Mouse (Mus musculus) lung, postnatal 0 days (tissue): ENCODE measurements at regions not wholly inside any gene's neighbourhood (a gene's known extent, or its start where the extent isn't known, plus 50 kb on each side); places are given as distances from the start of the nearest gene placed in this dataset.

ENCODE experiments used
- ATAC-seq: fragments of 200-750 bp; cut with Nextera tagmentation; 2 replicates; pipeline ENCODE4 v1.8.0; 2017; ENCODE audit warnings: moderate library complexity
- DNase-seq: peaks from one replicate; pipeline ENCODE4 v3.0.0-alpha.2; 2016; ENCODE audit warnings: low spot score
- H3K27ac ChIP-seq: fragments of 300-500 bp; sonication (generic); 2 replicates; pipeline ENCODE4 v1.5.1; 2014; ENCODE audit warnings: antibody characterized with exemption, mild to moderate bottlenecking, low read length, mixed read lengths
- H3K27me3 ChIP-seq: fragments of 300-500 bp; sonication (generic); replicated peaks from 2 replicates; pipeline ENCODE4 v1.6.1; 2014; ENCODE audit warnings: low read length, mixed read lengths; ENCODE audit not compliant: insufficient read depth
- H3K36me3 ChIP-seq: fragments of 300-500 bp; sonication (generic); 2 replicates; pipeline ENCODE4 v1.6.1; 2014; ENCODE audit warnings: low read length, mixed read lengths; ENCODE audit not compliant: insufficient read depth
- H3K4me1 ChIP-seq: fragments of 300-500 bp; sonication (generic); 2 replicates; pipeline ENCODE4 v1.6.1; 2014; ENCODE audit warnings: antibody characterized with exemption, low read depth, low read length, mixed read lengths; ENCODE audit not compliant: insufficient read depth
- H3K4me2 ChIP-seq: fragments of 300-500 bp; sonication (generic); replicated peaks from 2 replicates; pipeline ENCODE4 v1.6.1; 2014; ENCODE audit warnings: low read depth, mild to moderate bottlenecking, low read length, moderate library complexity, mixed read lengths
- H3K4me3 ChIP-seq: fragments of 300-500 bp; sonication (generic); 2 replicates; pipeline ENCODE4 v1.5.1; 2014; ENCODE audit warnings: low read depth, low read length
- H3K9ac ChIP-seq: fragments of 300-500 bp; sonication (generic); replicated peaks from 2 replicates; pipeline ENCODE4 v1.6.1; 2014; ENCODE audit warnings: low read depth, mild to moderate bottlenecking
- H3K9me3 ChIP-seq: fragments of 300-500 bp; sonication (generic); 2 replicates; pipeline ENCODE4 v1.6.1; 2016; ENCODE audit warnings: low read length, mixed read lengths
- CTCF ChIP-seq: IDR thresholded peaks from 2 replicates; pipeline ENCODE4 v1.5.1; 2016; ENCODE audit warnings: antibody characterized with exemption, mild to moderate bottlenecking
- EP300 ChIP-seq: IDR thresholded peaks from 2 replicates; pipeline ENCODE4 v1.6.1; 2016; ENCODE audit warnings: antibody characterized with exemption, mild to moderate bottlenecking, control low read depth
- WGBS: fragments of 180-500 bp; shearing (Covaris S2); extraction: QIAGEN DNeasy Blood & Tissue Kit; methylation state at CpG from one replicate; pipeline ENCODE4 v1.1.7; 2014; 5-methylcytosine and 5-hydroxymethylcytosine counted together

- no peak overlapping the region for H3K4me3 ChIP-seq
- ATAC-seq (no peak), DNase-seq (no peak)
- no peaks in the 10 kb centered on the region for H3K27me3 ChIP-seq
- H3K36me3 ChIP-seq, result no peaks in the 10 kb centered on the region
- no peak for TF ChIP-seq EP300
- no peak for TF ChIP-seq CTCF
- H3K9ac ChIP-seq, result no peak overlapping the region
- H3K4me1 ChIP-seq, result no peaks in the 10 kb centered on the region; the same call in 1 of the 2 replicates
- no peak overlapping the region for H3K27ac ChIP-seq
- no peak overlapping the region for H3K4me2 ChIP-seq
- WGBS, result 44% methylated on average over 8 of the region's 8 CpGs
- H3K9me3 ChIP-seq, result no peaks in the 10 kb centered on the region
These were observed 341.2 kb upstream of the Nrp1 start for GRCm38 (mm10) chr8:128017171-128017570.

DNA sequence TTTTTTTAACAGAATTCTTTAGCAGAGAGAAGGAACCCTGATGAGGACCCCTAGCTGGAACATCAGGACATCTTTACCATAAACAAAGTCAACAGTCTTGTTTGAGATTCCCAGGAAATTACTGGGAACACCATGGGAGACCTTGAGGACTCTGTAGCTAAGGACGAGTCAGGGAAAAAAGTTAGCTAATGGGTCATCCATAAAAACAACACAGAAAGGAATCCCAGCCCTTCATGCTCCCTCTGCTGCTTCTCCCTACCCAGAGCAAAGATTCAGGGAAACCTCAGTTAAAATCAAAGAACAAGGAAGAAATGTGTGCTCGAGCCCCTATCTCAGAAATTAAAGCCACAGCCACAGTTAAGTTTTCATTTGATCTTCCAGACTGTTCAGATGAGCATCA is 334.7 kb upstream of the Nrp1 start:
- no peak overlapping the region for H3K4me3 ChIP-seq
- no peak for TF ChIP-seq CTCF
- no peak for ATAC-seq
- no peaks in the 10 kb centered on the region for H3K27me3 ChIP-seq
- H3K36me3 ChIP-seq, result no peaks in the 10 kb centered on the region
- no peak overlapping the region for H3K4me2 ChIP-seq
- no peak overlapping the region for H3K9ac ChIP-seq
- DNase-seq, result no peak
- H3K27ac ChIP-seq, result no peak overlapping the region
- WGBS, result 57% methylated on average over 2 of the region's 2 CpGs
- H3K4me1 ChIP-seq, result peaks cover 10% of the 10 kb centered on the region; the same call in 1 of the 2 replicates
- H3K9me3 ChIP-seq, result no peaks in the 10 kb centered on the region

- DNase-seq, result peak; percentile 79
- Histone ChIP-seq H3K4me2 (no peak overlapping the region), H3K27ac (peak overlapping the region; percentile 72)
These were observed 333.6 kb upstream of the Nrp1 start for GRCm38 (mm10) chr8:128024774-128025222.

DNA sequence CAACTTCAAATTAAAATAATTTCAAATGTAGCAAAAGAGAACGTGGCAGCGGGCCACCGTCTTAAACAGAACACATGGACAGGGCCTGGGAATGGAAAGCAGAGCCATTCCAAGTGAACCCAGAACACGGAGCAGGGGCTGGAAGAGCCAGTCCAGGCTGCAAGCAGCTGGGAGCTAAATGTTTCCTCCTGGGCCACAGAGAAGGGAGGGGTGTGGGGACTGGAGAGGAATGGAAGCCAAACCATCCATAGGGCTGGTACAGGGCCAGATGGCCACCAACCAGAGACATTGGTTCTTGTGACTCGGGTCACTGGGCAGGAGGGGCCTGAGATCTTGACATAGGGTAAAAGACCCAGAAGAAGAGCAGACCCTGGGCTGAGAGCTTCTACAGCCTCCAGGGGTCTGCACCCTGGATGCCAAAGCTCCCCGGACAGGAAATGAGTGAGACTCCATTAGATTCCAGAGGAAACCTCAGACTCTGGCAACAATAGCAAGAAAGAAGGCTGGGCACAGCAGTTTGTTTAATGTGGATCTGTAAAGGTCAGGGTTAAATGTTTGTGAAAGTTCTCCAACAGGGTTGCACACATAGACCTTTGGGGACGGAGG is 333.1 kb upstream of the Nrp1 start:
- Histone ChIP-seq H3K36me3 (no peaks in the 10 kb centered on the region), H3K27ac (peak overlapping the region; percentile 72), H3K4me2 (no peak overlapping the region), H3K9me3 (no peaks in the 10 kb centered on the region), H3K4me1 (peaks cover 10% of the 10 kb centered on the region; the same call in 1 of the 2 replicates), H3K27me3 (no peaks in the 10 kb centered on the region), H3K9ac (no peak overlapping the region), H3K4me3 (no peak overlapping the region)
- DNase-seq, result peak; percentile 90
- ATAC-seq, result peak; percentile 91
- TF ChIP-seq EP300, result 0 out of 2 replicates have a peak, but pooled peaks have one; percentile 11
- no peak for TF ChIP-seq CTCF
- 17% methylated on average over 7 of the region's 7 CpGs for WGBS

More at GRCm38 (mm10) chr8:128024774-128025222, 333.6 kb upstream of the Nrp1 start:
- H3K36me3 ChIP-seq, result no peaks in the 10 kb centered on the region
- peak; percentile 69 for ATAC-seq
- H3K4me3 ChIP-seq, result no peak overlapping the region
- H3K27me3 ChIP-seq, result no peaks in the 10 kb centered on the region
- peaks cover 10% of the 10 kb centered on the region; the same call in 1 of the 2 replicates for H3K4me1 ChIP-seq
- H3K9ac ChIP-seq, result no peak overlapping the region
- no peak for TF ChIP-seq CTCF
- no peak; the same call in 1 of the 2 replicates for TF ChIP-seq EP300
- no CpG with 5 or more reads among the region's 2 CpGs for WGBS
- H3K9me3 ChIP-seq, result no peaks in the 10 kb centered on the region

- 77% methylated on average over 2 of the region's 2 CpGs for WGBS
- no peak for DNase-seq
- Histone ChIP-seq H3K27me3 (no peaks in the 10 kb centered on the region), H3K36me3 (no peaks in the 10 kb centered on the region), H3K4me2 (no peak overlapping the region), H3K9ac (no peak overlapping the region), H3K27ac (no peak overlapping the region), H3K4me1 (peaks cover 10% of the 10 kb centered on the region; the same call in 1 of the 2 replicates), H3K4me3 (no peak overlapping the region), H3K9me3 (no peaks in the 10 kb centered on the region)
- no peak for ATAC-seq
- TF ChIP-seq CTCF (no peak), EP300 (no peak)
These were observed 331.4 kb upstream of the Nrp1 start for GRCm38 (mm10) chr8:128026981-128027380.

DNA sequence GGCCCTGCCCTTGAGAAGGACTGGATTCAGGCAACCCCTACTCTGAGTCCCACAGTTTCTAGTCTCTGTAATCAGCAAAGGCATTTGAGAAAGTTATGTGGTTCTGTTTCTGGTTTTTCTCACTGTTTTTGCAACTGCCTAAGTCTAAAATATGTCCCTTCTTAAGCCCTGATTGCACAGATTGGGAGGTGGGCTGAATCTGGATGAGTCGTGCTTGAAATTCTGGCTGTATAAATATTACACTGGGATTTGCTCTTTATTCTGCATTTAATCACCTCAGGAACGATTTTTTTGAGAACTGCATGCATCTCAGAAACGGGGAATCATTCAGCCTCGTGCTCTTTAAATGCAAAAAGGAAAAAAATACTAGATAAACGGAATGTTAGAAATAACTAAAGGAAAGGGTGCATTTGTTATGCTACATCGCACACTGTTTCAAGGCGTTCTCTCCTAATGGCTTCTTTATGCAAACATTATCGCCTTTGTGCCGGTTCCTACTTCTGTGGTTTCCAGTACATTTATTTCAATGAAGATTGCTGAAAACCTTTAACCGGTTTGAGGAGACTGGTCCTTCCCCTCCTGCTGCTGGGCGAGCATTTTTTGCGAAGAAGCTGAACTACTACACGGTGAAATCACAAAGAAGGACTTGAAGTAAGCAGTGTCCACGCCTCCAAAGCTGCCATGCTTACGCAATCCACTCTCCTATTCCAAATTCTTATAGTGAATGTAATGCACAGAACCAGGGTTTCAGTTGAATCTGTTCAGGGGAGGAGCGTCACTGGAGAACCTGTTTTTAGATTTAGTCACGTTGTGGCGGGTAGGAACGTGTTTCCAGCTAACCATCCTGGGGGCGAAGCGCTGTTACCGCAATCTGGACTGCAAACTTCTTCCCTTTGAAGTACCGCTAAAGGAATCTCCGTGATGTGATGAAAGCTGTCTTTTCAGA is 327.8 kb upstream of the Nrp1 start:
- Histone ChIP-seq H3K4me2 (no peak overlapping the region), H3K36me3 (no peaks in the 10 kb centered on the region), H3K4me3 (no peak overlapping the region), H3K27ac (no peak overlapping the region), H3K9ac (no peak overlapping the region), H3K9me3 (no peaks in the 10 kb centered on the region), H3K27me3 (no peaks in the 10 kb centered on the region), H3K4me1 (peaks cover 8% of the 10 kb centered on the region; the same call in 1 of the 2 replicates)
- WGBS, result 68% methylated on average over 24 of the region's 24 CpGs
- DNase-seq, result peak; percentile 56
- no peak for ATAC-seq
- TF ChIP-seq EP300 (no peak), CTCF (no peak)
